Mouse (Mus musculus): ENCODE results near the gene Pkd1l2. TPM values are rescaled to one million over a fixed set of nuclear protein-coding genes. Genes with fewer than 3 reads are reported as not detected.

The Pkd1l2 gene
- total RNA-seq, 1 experiment: 1.5 TPM

DNA sequence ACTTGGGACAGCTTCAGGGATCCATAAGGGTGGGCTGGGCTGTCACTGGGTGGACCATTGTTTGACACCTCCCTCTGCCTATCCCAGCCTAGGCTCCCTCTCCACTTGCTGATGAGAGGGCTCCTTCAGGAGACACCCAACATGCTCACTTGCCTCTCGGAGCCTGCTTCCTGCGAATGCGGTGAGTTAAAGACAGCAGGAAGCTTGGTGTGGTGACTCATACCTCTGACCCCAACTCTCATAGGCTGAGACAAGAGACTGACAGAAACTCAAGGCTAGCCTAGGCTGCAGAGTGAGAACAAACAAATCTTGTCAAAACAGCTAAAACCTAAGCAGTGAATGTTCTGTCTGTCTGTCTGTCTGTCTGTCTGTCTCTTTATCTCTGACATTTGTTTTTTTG, 48.9 kb downstream of the Pkd1l2 start:
- Histone ChIP-seq H3K9me3 (ENCODE audit: control insufficient read depth, insufficient read depth, low read depth, low read length) (no peaks in the 10 kb centered on the region), H3K4me1 (ENCODE audit: control insufficient read depth in 2 of 2, insufficient read depth in 2 of 2, low read length in 2 of 2, poor library complexity in 1 of 2) (peaks cover 0 to 2% of the 10 kb centered on the region in 2 experiments; a peak in 1 of 4 replicates), H3K9ac (ENCODE audit: insufficient read depth, low read depth, low read length, poor library complexity, severe bottlenecking) (no peak overlapping the region), H3K4me3 (ENCODE audit: insufficient read depth in 1 of 2, low read depth in 1 of 2, low read length in 2 of 2, poor library complexity in 1 of 2, severe bottlenecking in 1 of 2) (no peak overlapping the region), H3K27ac (ENCODE audit: insufficient read depth, low read depth, low read length, poor library complexity, severe bottlenecking) (no peak overlapping the region), H3K36me3 (ENCODE audit: control insufficient read depth, insufficient read depth, low read length, poor library complexity, severe bottlenecking) (no peaks in the 10 kb centered on the region)
- in situ Hi-C loops (cut with MboI; ENCODE audit: low sequenced_read_pairs in 2 of 2, unreplicated experiment in 2 of 2): no loop called here
- no peak for TF ChIP-seq ZNF384 (IDR thresholded peaks at IDR 0.05; ENCODE audit: low read depth, low read length)
- no peak for TF ChIP-seq ZC3H11A (IDR thresholded peaks at IDR 0.05; ENCODE audit: borderline replicate concordance, low read depth, low read length)
- TF ChIP-seq MAFK (IDR thresholded peaks at IDR 0.05; ENCODE audit: insufficient read depth, low read depth, low read length): no peak
- TF ChIP-seq CHD2 (IDR thresholded peaks at IDR 0.05; ENCODE audit: low read depth, low read length): no peak
- TF ChIP-seq HCFC1 (IDR thresholded peaks at IDR 0.05; ENCODE audit: borderline replicate concordance, insufficient read depth, low read length): no peak
- no peak for DNase-seq (ENCODE audit: low read depth, low spot score)

DNA sequence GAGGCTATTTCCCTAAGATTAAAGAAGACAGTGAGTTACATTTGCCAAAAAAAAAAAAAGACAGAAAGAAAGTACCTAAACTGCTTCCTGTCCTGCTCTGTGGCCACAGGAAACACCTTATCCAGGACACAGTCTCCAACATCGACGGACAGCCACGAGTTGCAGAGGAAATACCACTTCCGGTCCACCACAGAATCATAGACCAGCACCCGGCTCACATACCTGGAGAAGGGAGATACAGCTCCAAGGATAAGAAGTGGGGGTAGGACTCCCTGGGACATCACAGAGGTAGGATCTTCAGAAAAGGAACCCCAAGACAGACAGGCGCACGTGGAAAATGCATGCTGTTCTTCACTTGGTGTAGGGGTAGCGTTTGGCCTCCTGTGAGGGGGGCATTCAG, 49.6 kb downstream of the Pkd1l2 start:
- no peaks in the 10 kb centered on the region for H3K36me3 ChIP-seq (ENCODE audit: control insufficient read depth, insufficient read depth, low read length, poor library complexity, severe bottlenecking)
- H3K4me1 ChIP-seq (ENCODE audit: control insufficient read depth in 2 of 2, insufficient read depth in 2 of 2, low read length in 2 of 2, poor library complexity in 1 of 2): peaks cover 0 to 2% of the 10 kb centered on the region in 2 experiments; a peak in 1 of 4 replicates
- H3K9me3 ChIP-seq (ENCODE audit: control insufficient read depth, insufficient read depth, low read depth, low read length): no peaks in the 10 kb centered on the region
- no peak overlapping the region for H3K9ac ChIP-seq (ENCODE audit: insufficient read depth, low read depth, low read length, poor library complexity, severe bottlenecking)
- no peak overlapping the region for H3K27ac ChIP-seq (ENCODE audit: insufficient read depth, low read depth, low read length, poor library complexity, severe bottlenecking)
- H3K4me3 ChIP-seq (ENCODE audit: insufficient read depth in 1 of 2, low read depth in 1 of 2, low read length in 2 of 2, poor library complexity in 1 of 2, severe bottlenecking in 1 of 2): no peak overlapping the region
- no peak for DNase-seq (ENCODE audit: low read depth, low spot score)
- no peak for TF ChIP-seq MAFK (IDR thresholded peaks at IDR 0.05; ENCODE audit: insufficient read depth, low read depth, low read length)
- no peak for TF ChIP-seq HCFC1 (IDR thresholded peaks at IDR 0.05; ENCODE audit: borderline replicate concordance, insufficient read depth, low read length)
- TF ChIP-seq ZNF384 (IDR thresholded peaks at IDR 0.05; ENCODE audit: low read depth, low read length): no peak
- TF ChIP-seq CHD2 (IDR thresholded peaks at IDR 0.05; ENCODE audit: low read depth, low read length): no peak
- in situ Hi-C loops (cut with MboI; ENCODE audit: low sequenced_read_pairs in 2 of 2, unreplicated experiment in 2 of 2): no loop called here

DNA sequence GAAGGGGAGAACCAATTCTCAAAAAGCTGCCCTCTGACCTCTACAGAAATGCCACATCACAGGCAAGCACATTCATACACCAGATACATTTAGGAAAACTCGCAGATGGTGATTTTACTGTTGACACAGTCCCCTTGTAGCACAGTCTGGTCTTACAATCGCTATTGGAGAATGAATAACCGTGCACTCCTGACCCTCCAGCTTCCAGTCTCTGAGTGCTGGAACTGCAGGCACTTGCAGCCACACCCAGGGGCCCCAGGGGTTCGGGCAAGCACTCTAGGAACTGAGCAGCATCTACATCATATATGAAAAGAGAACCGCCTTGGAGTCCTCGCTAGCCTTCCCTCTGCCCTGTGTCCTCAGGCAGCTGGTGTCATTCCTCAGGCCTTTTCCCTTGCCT, 50.8 kb downstream of the Pkd1l2 start:
- peaks cover 0 to 2% of the 10 kb centered on the region in 2 experiments; a peak in 1 of 4 replicates for H3K4me1 ChIP-seq (ENCODE audit: control insufficient read depth in 2 of 2, insufficient read depth in 2 of 2, low read length in 2 of 2, poor library complexity in 1 of 2)
- no peak overlapping the region for H3K9ac ChIP-seq (ENCODE audit: insufficient read depth, low read depth, low read length, poor library complexity, severe bottlenecking)
- no peaks in the 10 kb centered on the region for H3K36me3 ChIP-seq (ENCODE audit: control insufficient read depth, insufficient read depth, low read length, poor library complexity, severe bottlenecking)
- in situ Hi-C loops (cut with MboI; ENCODE audit: low sequenced_read_pairs in 2 of 2, unreplicated experiment in 2 of 2): no loop called here
- TF ChIP-seq MAFK (IDR thresholded peaks at IDR 0.05; ENCODE audit: insufficient read depth, low read depth, low read length) (no peak), ZC3H11A (IDR thresholded peaks at IDR 0.05; ENCODE audit: borderline replicate concordance, low read depth, low read length) (no peak), ZNF384 (IDR thresholded peaks at IDR 0.05; ENCODE audit: low read depth, low read length) (no peak), CHD2 (IDR thresholded peaks at IDR 0.05; ENCODE audit: low read depth, low read length) (no peak), HCFC1 (IDR thresholded peaks at IDR 0.05; ENCODE audit: borderline replicate concordance, insufficient read depth, low read length) (no peak)
- no peak overlapping the region for H3K27ac ChIP-seq (ENCODE audit: insufficient read depth, low read depth, low read length, poor library complexity, severe bottlenecking)
- H3K9me3 ChIP-seq (ENCODE audit: control insufficient read depth, insufficient read depth, low read depth, low read length): no peaks in the 10 kb centered on the region
- DNase-seq (ENCODE audit: low read depth, low spot score): no peak
- no peak overlapping the region for H3K4me3 ChIP-seq (ENCODE audit: insufficient read depth in 1 of 2, low read depth in 1 of 2, low read length in 2 of 2, poor library complexity in 1 of 2, severe bottlenecking in 1 of 2)

DNA sequence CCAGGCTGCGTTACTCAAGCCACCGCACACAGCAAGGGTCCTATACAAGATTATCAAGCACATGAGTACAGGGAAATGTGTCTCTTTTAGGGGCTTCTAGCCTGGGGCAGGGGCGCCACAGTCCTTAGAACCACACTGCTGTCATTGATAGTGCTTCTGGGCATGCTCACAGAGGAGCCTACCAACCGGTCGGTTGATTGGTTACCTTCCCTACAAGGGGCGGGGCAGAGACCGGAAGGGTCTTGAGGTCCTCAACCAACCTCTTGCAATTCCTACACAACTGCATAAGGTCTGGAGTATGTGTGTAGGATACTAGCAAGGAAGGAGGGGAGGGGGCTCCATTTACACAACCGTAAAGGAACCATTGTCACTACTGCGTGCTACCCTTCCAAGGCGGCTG, 53.6 kb downstream of the Pkd1l2 start:
- TF ChIP-seq HCFC1 (IDR thresholded peaks at IDR 0.05; ENCODE audit: borderline replicate concordance, insufficient read depth, low read length) (no peak), ZNF384 (IDR thresholded peaks at IDR 0.05; ENCODE audit: low read depth, low read length) (no peak), MAFK (IDR thresholded peaks at IDR 0.05; ENCODE audit: insufficient read depth, low read depth, low read length) (no peak), ZC3H11A (IDR thresholded peaks at IDR 0.05; ENCODE audit: borderline replicate concordance, low read depth, low read length) (no peak), CHD2 (IDR thresholded peaks at IDR 0.05; ENCODE audit: low read depth, low read length) (no peak)
- in situ Hi-C loops (cut with MboI; ENCODE audit: low sequenced_read_pairs in 2 of 2, unreplicated experiment in 2 of 2): no loop called here

DNA sequence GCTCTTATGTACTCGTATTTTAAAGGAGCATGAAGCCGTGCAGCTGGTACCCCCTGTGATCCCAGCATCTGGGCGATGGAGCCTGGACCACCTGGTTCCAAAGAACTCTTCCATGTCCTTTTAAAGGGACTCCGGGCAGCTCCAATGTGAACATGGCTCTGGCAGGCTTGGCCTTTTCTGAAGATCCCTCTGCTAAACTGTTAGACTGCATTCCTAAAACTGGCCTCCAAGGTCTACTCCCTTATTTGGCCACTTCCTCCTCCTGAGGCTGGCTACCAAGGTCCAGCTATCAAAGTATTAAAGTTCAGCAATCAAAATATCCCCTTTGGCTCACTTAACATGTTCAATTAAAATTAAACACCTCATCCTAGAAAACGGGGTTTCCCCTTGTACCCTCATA, 54.6 kb downstream of the Pkd1l2 start:
- TF ChIP-seq ZNF384 (IDR thresholded peaks at IDR 0.05; ENCODE audit: low read depth, low read length) (no peak), HCFC1 (IDR thresholded peaks at IDR 0.05; ENCODE audit: borderline replicate concordance, insufficient read depth, low read length) (no peak), CHD2 (IDR thresholded peaks at IDR 0.05; ENCODE audit: low read depth, low read length) (no peak), MAFK (IDR thresholded peaks at IDR 0.05; ENCODE audit: insufficient read depth, low read depth, low read length) (no peak), ZC3H11A (IDR thresholded peaks at IDR 0.05; ENCODE audit: borderline replicate concordance, low read depth, low read length) (no peak)
- no peaks in the 10 kb centered on the region for H3K36me3 ChIP-seq (ENCODE audit: control insufficient read depth, insufficient read depth, low read length, poor library complexity, severe bottlenecking)
- H3K4me3 ChIP-seq (ENCODE audit: insufficient read depth in 1 of 2, low read depth in 1 of 2, low read length in 2 of 2, poor library complexity in 1 of 2, severe bottlenecking in 1 of 2): no peak overlapping the region
- H3K27ac ChIP-seq (ENCODE audit: insufficient read depth, low read depth, low read length, poor library complexity, severe bottlenecking): no peak overlapping the region
- no peak for DNase-seq (ENCODE audit: low read depth, low spot score)
- no peak overlapping the region for H3K9ac ChIP-seq (ENCODE audit: insufficient read depth, low read depth, low read length, poor library complexity, severe bottlenecking)
- in situ Hi-C loops (cut with MboI; ENCODE audit: low sequenced_read_pairs in 2 of 2, unreplicated experiment in 2 of 2): no loop called here
- H3K9me3 ChIP-seq (ENCODE audit: control insufficient read depth, insufficient read depth, low read depth, low read length): no peaks in the 10 kb centered on the region
- H3K4me1 ChIP-seq (ENCODE audit: control insufficient read depth in 2 of 2, insufficient read depth in 2 of 2, low read length in 2 of 2, poor library complexity in 1 of 2): peaks cover 0 to 2% of the 10 kb centered on the region in 2 experiments; a peak in 1 of 4 replicates

More for the DNA sequence above, 53.6 kb downstream of the Pkd1l2 start:
- Histone ChIP-seq H3K9ac (ENCODE audit: insufficient read depth, low read depth, low read length, poor library complexity, severe bottlenecking) (peak overlapping the region; percentile 38; the same call in 1 of the 2 replicates), H3K36me3 (ENCODE audit: control insufficient read depth, insufficient read depth, low read length, poor library complexity, severe bottlenecking) (no peaks in the 10 kb centered on the region), H3K4me1 (ENCODE audit: control insufficient read depth in 2 of 2, insufficient read depth in 2 of 2, low read length in 2 of 2, poor library complexity in 1 of 2) (peaks cover 0 to 2% of the 10 kb centered on the region in 2 experiments; a peak in 1 of 4 replicates), H3K9me3 (ENCODE audit: control insufficient read depth, insufficient read depth, low read depth, low read length) (no peaks in the 10 kb centered on the region), H3K4me3 (ENCODE audit: insufficient read depth in 1 of 2, low read depth in 1 of 2, low read length in 2 of 2, poor library complexity in 1 of 2, severe bottlenecking in 1 of 2) (0 out of 4 replicates have a peak overlapping the region, but pooled peaks of 1 of the 2 experiments have one; percentile 1), H3K27ac (ENCODE audit: insufficient read depth, low read depth, low read length, poor library complexity, severe bottlenecking) (no peak overlapping the region)
- no peak for DNase-seq (ENCODE audit: low read depth, low spot score)

Data from ES-E14 (cell line).